Mouse (Mus musculus) lung, postnatal 36 days (tissue): ENCODE measurements around the gene Elmod2.
"Not testable (repeated sequence)": the region's sequence is repeated elsewhere in the genome, so short reads cannot be mapped to it uniquely, and the experiment has no call there.

Source experiments
- DNase-seq: peaks from one replicate; pipeline ENCODE4 v3.0.0; 2022; ENCODE audit warnings: mixed read lengths

Elmod2 gene

DNA sequence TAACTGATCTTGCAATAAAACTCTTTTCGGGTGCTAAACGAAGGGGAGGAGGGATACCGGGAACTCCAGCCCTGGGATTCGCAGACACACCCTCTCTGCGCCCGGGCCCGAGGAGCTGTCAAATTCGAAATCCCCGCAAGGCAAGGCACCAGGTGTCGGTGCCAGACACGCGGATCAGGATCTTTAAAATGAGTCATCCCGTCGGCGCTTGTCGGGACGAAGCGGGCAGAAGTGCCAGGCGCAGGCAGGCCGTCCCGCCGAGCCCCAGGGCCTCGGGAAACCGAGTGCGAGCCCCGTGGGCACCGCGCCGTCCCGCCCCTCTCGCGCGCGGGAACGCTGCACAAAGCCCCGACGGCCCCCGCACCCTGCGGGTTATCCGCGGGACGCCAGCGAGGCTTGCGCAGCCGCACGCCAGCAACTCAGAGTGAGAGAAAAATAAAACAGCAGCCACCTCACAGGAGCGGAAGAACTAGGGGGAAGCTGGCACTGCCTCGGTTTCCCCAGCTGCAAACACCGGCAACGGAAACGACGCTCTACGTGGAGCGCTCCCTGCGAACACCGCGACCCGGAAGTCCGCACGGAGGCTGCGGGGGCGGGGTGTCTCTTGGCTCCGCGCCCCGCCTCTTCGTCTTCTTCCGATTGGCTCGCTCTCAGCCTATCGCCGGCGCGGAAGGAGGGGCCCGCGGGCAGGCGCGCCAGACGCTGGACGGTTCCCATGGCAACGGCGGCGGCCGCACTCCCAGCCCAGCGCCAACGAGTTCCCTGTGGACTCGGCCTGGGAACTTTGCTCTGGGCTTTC, at the start of gene Elmod2:
Gene Elmod2 (minus strand): TSS at position 588 of the 799 bp plus-strand sequence.
- DNase-seq: peak; percentile 97

DNA sequence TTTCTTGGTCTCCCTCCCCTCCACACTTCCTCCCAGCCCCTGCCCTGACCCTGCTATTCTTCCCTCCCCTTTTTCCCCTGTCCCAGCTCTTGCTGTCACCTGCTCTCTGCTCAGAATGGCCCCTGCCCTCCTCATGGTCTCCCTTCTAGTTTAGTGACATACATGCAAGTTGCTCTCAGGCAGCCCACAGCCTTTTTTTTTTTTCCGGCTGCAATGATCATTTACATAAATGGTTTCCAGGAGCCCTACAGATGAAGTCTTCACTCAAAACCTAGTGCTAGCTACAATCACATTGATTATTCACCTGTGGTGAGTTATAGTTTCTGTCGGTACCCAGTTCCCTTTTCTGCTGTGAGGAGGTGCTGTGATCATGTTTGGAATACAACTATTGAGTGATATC, 48.7 kb upstream of the Elmod2 start:
- no peak for DNase-seq

DNA sequence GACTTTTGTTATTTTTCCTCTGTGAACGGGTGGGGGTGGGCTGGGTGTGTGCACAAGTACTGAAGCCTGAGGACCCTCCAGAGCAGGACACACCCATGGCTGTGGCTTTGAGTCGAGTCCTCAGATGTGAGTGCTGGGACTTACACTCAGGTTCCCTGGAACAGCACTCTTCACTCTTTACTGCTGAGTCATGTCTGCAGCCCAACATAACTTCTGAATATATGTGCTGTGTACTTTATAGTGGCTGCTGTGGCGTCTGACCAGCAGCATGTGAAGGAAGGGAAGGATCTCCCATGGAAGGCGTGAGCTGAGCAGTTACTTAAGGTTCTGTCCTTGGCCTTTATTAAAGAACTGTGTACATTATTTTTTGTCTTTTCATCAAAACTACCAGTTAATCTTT, 47.9 kb upstream of the Elmod2 start:
- no peak for DNase-seq

DNA sequence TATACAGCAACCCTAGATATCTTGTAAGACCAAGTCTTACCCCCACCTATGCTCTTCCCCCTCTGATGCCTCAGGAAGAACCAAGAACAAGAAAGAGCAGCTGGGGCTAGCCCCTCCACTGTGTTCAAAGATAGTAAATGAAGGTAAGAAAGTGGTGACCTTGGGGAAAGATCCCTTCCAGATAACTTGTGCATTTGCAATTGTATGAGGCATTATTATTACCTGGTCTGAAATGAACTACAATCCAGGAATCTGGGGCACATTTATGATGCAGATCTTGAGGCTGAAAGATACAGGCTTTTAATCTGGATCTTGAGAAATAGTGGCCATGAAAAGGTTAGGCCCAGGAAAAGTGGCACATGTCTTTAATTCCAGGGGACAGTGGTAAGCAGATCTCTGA, 44.9 kb upstream of the Elmod2 start:
- no peak for DNase-seq

DNA sequence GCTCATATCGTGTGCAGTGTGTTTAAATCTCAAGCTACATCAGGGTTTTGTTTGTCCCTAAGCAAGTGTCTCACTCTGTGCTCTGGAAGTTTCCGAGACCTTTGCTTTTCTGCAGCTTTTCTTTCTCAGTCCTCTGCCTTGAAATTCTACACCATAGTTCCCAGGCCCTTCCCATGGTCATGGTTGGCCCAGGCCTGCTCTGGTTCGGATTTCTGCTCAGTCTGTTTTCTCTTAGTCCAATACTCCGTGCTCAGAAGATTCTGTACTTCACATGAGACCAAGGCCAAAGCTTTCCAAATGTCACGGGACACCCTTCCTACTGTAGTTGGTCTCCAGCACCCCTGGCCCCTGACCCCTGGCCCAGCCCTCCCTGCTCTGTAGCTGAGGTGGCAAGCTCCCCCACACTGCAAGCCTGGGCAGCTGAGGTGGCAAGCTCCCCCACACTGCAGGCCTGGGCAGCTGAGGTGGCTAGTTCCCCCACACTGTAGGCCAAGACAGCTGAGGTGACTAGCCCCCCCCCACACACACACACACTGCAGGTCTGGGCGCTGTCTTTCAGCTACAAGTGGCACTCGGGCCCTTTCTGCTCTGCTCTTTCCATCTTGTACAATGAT, 31.0 kb upstream of the Elmod2 start:
- DNase-seq: no peak

DNA sequence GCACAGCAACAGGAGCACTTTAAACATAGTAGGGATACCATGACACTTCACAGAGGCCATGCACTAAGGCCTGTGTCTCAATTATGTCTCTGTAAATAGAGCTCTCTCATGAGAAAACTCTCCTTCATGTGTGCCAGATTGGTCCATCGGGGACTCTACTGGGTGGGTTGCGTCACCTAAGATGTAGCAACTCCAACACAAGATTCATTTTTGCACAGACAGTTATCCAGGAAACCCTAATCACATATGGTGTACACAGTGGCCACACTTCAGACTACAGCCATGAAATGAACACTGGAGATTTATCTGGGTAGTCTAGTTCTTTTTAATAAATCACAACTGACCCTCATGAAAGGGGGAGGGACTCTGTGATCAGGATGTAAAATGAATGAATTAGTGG, 19.0 kb upstream of the Elmod2 start:
- no peak for DNase-seq

DNA sequence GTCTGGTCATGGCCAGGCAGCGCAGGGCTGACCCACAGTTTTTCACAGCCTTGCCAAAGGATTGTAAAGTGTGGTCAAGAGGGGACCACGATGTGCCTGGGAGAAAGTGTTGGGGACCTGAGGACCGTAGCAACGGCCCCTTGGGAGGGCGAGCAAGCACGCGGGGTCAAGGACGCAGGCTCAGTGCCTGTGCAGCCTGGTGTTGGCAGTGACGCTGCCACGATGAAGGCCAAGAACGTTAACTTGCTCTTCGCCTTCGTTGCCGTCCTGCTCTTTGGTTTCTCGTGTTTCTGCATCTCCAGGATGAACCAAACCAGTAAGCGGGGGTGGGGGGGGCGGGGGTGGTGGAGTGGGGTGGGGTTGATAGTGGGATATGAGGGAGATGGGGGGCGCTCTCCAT, 16.0 kb upstream of the Elmod2 start, which contains the start of gene Mgat4d:
Gene Mgat4d (plus strand): TSS at position 209 of the 400 bp plus-strand sequence.
- DNase-seq: no peak

DNA sequence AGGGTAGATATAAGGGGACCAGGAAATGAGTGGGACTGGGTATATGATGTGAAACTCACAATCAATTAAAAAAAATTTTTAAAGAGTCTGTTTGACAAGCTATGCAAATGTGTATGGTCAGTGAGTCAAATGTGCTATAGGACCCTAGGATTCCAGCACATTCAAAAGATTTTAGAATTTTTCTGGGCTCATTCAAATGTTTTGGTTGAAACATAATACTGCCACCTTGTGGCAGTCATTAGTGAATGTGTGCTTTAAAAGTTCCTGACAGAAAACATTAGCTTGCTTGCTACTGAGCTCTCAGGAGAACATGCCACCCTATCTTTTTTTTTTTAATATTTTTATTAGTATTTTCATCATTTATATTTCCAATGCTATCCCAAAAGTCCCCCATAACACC, 10.4 kb upstream of the Elmod2 start:
- DNase-seq: peak; percentile 41

DNA sequence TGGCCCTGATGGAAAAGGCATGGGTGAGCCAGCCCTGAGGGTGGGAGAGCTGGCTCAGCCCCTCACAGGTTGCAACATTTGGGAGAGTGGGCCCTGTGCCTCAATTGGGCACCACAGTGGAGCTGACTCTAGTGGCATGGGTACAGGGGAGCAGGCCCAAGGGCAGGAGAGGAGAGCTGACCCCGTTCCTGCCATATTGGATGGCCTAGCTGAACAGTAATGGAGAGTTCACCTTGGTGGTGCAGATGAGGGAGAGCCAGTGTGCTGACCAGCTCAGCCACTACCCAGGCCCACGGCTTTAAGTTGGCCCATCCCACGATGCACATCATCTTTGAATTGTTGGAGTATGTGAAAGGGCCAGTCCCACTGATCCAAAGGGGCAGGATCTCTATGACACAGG, 9.8 kb upstream of the Elmod2 start:
- DNase-seq: no peak

DNA sequence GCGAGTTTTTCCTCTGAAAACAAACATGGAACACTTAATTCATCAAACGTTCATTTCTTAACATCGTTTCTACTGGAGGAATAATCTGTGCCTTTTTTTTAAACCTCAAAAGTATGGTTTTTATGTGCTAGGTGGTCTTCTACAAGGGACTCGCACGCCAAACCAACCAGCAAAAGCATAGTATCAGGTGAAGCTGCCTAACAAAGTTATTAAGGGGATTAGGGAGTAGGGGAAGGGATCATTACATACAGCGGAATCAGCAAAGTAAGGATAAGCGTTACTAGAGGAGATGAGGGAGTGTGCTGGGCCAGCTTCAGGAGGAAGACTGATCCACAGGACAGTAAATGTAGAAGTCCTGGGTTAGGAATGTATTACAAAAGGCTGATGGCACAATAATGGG, 578 bp upstream of the Elmod2 start:
- DNase-seq: no peak

DNA sequence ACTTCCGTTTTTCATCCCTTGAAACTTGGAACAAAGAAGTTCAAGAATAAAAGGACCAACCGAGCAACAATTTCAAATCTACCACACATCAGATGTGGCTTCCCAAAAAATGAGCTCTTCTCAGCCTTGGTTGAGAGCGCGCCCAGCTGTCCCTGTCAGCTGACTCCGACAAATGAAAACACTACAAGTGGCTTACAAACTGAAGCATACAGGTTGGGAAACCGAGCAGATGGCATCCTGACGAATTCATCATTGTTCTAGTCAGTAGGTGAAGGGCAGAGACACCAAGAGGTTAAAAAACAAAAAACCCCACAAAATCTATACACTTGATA, 753 bp downstream of the Elmod2 start:
- peak; percentile 32 for DNase-seq

DNA sequence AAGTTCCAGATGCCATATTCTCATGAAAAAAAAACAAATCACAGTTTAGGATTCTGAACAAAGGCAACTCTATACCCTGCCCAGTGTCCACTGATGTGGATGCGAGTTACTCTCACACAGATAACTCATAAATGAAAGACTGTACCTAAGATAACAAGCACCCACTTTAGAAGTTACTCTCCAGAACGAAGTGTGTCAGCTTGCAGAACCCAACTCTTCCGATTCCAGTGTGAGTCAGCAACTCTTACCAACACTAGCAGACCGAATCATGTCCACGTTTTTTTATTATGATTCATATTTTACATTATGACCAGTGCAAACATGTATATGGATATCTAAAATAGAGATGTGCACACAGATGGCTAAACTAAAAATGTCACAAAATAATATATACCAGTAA, 4.4 kb downstream of the Elmod2 start:
- no peak for DNase-seq

DNA sequence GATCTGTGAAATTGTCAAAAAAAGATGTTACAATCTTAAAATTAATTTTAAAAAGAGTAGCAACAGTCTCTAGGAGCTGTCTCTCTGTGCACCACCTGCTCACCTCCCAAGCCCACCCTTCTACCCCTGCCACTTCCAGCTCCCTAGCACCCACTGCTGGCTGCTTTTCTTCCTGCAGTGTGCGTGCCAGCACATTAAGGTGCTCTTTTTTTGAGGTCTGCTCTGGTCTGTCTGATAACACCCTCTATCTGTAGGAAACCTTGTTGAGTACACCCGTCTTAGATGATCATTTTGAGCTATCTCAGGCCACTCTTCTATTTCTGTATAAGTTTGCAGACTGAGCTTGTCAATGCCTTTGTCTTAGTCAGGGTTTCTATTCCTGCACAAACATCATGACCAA, 9.2 kb downstream of the Elmod2 start:
- DNase-seq: no peak

DNA sequence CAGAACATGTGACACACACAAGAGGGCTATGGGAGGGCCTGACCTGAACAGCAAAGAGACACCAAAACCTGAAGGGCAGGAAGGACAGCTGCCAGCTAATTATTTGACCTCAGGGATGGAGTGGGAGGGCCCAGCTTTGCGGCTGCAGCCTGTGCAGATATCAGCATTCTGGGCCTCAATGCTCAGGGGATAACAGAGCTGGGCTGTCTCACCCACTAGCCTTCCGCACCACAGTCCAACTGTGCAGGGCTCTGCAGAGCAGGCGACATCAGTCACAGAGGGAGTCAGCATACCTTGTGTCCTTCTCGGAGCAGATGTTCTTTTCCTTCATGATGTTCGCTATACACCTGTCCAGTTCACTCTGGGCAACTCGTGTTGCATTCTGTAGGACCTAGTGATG, 9.9 kb downstream of the Elmod2 start:
- no peak for DNase-seq

DNA sequence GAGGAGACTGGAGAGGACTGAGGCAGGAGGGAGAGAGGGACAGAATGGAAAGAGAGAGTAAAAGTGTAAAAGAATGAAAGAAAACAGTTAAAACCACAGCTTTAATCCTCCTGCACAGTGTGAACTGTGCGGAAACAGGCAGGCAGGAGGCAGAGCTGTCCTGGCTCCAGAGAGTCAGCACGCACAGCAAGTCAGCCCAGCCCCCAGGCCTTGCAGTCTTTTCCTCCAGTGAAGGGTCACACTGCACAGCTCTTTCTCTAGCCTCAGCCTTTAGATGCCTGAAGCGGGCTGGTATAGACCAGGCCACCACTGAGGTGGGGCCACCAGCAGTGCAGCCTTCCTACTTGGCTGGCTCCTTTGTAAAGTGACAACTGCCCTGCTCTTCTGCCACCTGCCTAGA, 11.7 kb downstream of the Elmod2 start:
- DNase-seq: no peak

DNA sequence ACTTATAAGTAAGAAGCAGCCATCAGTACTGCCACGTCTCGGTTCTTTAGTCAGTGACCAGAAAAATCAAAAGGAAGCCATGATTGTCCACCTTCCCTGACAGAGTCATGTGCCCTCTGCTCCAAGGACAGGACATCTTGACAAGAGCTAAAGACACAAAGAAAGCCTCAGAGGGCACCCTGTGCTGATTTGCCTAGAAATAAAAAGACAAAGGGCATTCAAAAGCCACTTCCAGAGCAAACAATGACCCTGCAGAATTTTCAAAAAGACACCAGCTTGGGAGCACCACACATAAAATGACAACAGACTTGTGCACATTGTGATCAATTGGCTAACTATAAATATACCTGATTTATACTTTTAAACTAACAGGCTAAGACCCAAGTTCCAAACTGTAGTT, 16.6 kb downstream of the Elmod2 start:
- DNase-seq: no peak

DNA sequence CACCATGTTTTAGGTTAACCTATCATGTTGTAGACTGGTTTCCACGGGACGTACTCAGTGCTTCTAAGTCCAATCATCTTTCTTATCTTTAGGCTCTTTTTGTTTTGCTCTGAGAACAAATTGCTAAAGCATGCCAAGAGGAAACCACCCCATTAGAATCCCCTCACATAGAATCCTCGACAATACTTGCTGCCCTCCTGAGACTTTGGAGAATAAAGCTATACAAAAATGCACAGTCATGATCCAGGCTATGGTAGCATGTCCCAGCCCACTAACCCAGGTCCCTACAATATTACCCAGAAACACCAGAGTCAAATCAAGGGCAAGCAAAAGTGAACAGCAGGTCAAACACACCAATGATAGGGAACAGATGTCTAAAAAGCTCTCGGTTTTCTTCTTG, 17.2 kb downstream of the Elmod2 start:
- DNase-seq: not testable (repeated sequence)

DNA sequence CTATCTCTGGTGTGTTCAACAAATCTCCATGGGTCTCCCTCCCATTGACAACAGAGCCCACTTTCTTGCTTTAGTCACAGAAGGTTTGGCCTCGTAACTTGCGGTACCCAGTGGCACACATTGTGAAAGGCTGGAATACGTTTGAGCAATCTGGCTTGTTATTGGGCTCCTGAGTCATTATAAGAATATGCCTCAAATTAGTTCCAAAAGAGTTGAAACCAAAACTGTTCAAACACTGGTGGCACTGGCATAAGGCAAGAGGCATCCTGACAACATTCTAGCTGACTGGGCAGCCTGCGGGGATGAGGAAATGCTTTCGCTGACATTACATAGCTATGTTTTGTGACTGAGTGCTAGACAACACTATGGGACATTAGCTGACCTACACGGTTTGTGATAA, 22.4 kb downstream of the Elmod2 start:
- DNase-seq: no peak

DNA sequence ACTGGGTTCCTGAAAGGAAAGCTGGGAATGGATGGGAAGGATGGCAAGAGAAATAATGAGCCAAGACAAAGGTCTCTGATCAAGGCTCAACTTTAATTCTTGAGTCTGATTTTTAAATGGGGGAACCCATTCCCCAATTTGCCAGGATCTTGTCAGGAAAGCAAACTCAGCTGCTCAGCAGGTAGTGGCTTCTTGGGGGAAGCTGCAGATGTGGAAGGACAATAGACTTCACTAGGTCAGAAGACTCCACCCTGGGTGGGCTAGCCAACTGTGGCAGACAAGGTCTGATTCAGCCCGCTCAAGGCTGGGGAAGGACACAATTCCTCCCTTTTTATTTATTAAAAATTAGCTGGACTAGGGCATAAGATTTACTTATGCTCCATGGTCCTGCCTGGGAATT, 27.3 kb downstream of the Elmod2 start:
- DNase-seq: no peak

DNA sequence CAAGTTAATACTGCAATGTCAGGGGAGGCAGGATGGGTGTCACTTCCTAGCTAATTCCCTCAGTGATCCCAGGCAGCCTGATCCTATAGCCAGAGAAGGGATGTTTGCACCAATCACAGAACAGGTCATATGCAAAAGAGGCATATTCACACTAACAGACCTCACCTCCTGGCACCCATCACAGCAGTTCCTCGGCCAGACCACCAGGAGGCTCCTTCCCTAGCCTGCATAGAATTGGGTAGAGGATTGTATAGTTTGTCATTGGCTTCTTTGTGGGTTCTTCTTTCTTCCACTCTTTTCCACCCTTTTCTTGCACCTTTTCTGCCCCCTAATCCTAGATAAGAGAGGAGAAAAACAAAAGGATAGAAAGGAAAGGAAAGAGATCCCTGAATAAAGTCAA, 32.2 kb downstream of the Elmod2 start:
- DNase-seq: peak; percentile 22

DNA sequence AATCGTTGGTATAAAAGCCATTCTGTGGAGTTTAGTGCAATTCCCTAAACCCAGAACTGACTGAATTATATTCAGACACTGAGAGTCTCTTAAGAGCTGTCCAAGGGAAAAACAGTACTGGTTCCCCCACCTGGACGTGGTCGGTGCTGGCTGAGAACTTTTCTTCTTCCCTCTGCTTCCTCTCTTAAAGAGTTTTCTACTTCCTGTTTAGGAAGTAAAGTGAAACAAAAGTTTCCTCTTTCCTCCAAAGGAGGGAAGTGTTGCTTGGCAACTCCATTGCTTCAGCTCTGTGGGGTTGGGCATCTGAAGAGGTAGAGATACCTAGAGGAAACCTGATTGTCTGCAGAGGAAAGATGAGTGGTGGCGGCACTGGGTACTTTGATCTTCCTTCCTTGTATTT, 34.9 kb downstream of the Elmod2 start:
- no peak for DNase-seq

DNA sequence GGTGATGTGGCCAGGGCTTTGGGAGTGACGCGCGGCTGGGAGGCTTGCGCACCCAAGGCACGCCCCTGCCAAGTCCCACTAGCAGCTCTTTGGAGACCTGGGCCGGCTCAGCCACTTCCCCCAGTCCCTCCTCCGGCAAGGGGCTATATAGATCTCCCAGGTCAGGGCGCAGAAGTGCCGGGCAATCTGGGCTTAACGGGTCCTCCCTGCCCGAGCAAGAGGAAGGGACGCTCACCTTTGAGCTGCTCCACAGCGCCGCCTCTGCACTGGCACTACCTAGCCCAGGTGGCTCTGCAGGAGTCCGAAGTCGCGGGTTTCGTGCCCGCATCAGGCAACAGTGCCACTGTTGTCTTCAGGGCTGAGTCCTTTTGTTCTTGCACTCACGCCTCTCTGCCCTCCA, 42.1 kb downstream of the Elmod2 start, which contains the start of gene Ucp1:
Gene Ucp1 (plus strand): TSS at position 177 of the 400 bp plus-strand sequence.
- DNase-seq: no peak

DNA sequence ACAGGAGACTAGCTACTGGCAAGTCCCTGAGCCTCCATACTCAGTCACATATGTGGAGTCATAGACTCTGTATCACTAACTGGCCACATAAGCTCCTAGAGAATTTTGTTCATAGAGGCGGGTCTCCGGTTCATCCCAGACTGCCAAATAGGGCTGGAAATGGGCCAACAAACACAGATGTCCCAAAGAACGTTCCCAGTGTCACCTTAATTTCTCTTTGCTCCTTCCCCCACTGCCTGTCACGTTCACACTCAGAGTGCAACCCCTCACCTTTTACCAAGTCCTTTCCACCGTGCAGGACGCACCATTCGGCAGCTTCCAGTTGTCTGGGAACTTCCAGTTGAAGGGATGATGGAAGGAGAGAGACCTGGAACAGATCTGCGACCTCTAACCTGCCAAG, 46.9 kb downstream of the Elmod2 start:
- no peak for DNase-seq

DNA sequence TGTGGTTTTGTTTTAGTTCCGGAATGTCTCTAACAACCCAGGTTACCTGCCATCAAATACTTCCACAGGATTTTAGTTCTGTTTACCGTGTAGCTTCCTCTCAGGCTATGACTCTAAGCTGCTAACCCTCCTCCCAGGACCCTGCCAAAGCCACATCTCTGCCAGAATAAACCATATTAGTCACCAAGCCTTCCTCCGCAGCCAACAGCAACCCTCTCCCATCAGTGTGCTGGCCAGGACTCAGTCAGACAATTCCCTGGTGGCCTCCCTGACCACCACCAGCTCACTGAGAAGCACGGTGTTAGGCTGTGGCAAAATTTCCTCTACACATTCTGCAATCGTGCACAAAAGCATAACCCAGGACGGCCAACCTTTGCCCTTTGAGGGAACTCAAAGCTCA, 53.9 kb downstream of the Elmod2 start:
- DNase-seq: no peak

DNA sequence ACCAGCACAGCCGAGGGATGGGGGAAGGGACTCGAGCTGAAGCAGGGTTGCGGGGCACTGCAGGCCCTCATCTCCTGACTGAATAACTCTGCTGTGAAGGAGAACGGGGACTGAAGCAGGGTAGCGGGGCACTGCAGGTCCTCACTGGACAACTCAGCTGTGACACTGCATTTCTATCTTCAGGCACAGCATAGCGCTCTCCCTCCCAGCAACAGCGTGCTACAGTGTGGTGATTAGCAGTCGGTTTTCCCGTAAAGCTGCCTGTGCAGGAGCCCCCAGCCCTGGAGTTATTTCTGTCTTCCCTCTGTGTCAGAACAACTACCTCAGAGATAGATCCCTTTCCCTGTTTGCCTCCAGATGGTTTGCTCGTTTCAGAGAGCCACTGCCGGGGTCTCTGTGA, 57.8 kb downstream of the Elmod2 start:
- DNase-seq: no peak
